Mouse (Mus musculus) myocyte (in vitro differentiated cells): ENCODE data around the gene Bclaf3. TPM values are rescaled to one million over a fixed set of nuclear protein-coding genes. Genes with fewer than 3 reads are reported as not detected.
"Not testable (repeated sequence)": the region's sequence is repeated elsewhere in the genome, so short reads cannot be mapped to it uniquely, and the experiment has no call there.

ENCODE experiments used
- H3K27me3 ChIP-seq: one replicate; pipeline ENCODE4 v1.6.1; 2011; ENCODE audit not compliant: control insufficient read depth, insufficient read depth, insufficient read length
- H3K36me3 ChIP-seq: one replicate; pipeline ENCODE4 v1.6.1; 2011; ENCODE audit not compliant: control insufficient read depth, insufficient read depth
- H3K4me2 ChIP-seq: one replicate; pipeline ENCODE4 v1.6.1; 2011; ENCODE audit warnings: low read depth, control low read depth
- H3K4me3 ChIP-seq: one replicate; pipeline ENCODE4 v1.5.1; 2011; ENCODE audit warnings: mild to moderate bottlenecking, control low read depth, moderate library complexity
- H3K79me2 ChIP-seq: one replicate; pipeline ENCODE4 v1.6.1; 2011; ENCODE audit not compliant: control insufficient read depth, insufficient read depth
- H3ac ChIP-seq: one replicate; pipeline ENCODE4 v1.6.1; 2011; ENCODE audit not compliant: control insufficient read depth, insufficient read length
- CEBPB ChIP-seq: IDR thresholded peaks from 2 replicates; pipeline ENCODE4 v1.6.1; 2011; ENCODE audit warnings: mild to moderate bottlenecking, moderate library complexity; ENCODE audit not compliant: poor library complexity, insufficient read depth, severe bottlenecking
- E2F4 ChIP-seq: IDR thresholded peaks from one replicate; pipeline ENCODE4 v1.6.1; 2011; ENCODE audit warnings: mild to moderate bottlenecking, control low read depth, moderate library complexity; ENCODE audit not compliant: insufficient read depth
- MAX ChIP-seq: IDR thresholded peaks from one replicate; pipeline ENCODE4 v1.6.1; 2011; ENCODE audit warnings: low read depth, mild to moderate bottlenecking, control low read depth
- MYOD1 ChIP-seq, 3 experiments: IDR thresholded peaks; one replicate each; pipeline ENCODE4 v1.6.1; 2011; ENCODE audit warnings: control low read depth in 2 of 3, low read depth in 2 of 3, mild to moderate bottlenecking in 2 of 3, moderate library complexity in 1 of 3; ENCODE audit not compliant: insufficient read length in 2 of 3, control insufficient read depth in 1 of 3
- MYOG ChIP-seq, 3 experiments: IDR thresholded peaks; one replicate each; pipeline ENCODE4 v1.6.1; 2011; ENCODE audit warnings: control low read depth in 2 of 3, low read depth in 2 of 3, mild to moderate bottlenecking in 2 of 3; ENCODE audit not compliant: insufficient read length in 2 of 3, control insufficient read depth in 1 of 3, insufficient read depth in 1 of 3
- POLR2A ChIP-seq: IDR thresholded peaks from one replicate; pipeline ENCODE4 v1.6.1; 2011; ENCODE audit warnings: low read depth, mild to moderate bottlenecking, control low read depth, moderate library complexity; ENCODE audit not compliant: insufficient read length
- POLR2AphosphoS2 ChIP-seq: IDR thresholded peaks from one replicate; pipeline ENCODE4 v1.6.1; 2011; ENCODE audit warnings: low read depth, control low read depth; ENCODE audit not compliant: insufficient read length
- REST ChIP-seq: IDR thresholded peaks from one replicate; pipeline ENCODE4 v1.6.1; 2011; ENCODE audit warnings: mild to moderate bottlenecking, control low read depth, moderate library complexity; ENCODE audit not compliant: insufficient read depth, insufficient read length
- SRF ChIP-seq: IDR thresholded peaks from one replicate; pipeline ENCODE4 v1.6.1; 2011; ENCODE audit warnings: low read depth; ENCODE audit not compliant: control insufficient read depth, insufficient read length
- TCF12 ChIP-seq: IDR thresholded peaks from one replicate; pipeline ENCODE4 v1.6.1; 2011; ENCODE audit warnings: mild to moderate bottlenecking, control low read depth; ENCODE audit not compliant: poor library complexity, insufficient read depth, severe bottlenecking
- TCF3 ChIP-seq: IDR thresholded peaks from one replicate; pipeline ENCODE4 v1.6.1; 2011; ENCODE audit warnings: low read depth, control low read depth; ENCODE audit not compliant: insufficient read length
- USF1 ChIP-seq: IDR thresholded peaks from one replicate; pipeline ENCODE4 v1.6.1; 2011; ENCODE audit warnings: low read depth, mild to moderate bottlenecking, control low read depth, moderate library complexity
- polyA plus RNA-seq: library from polyadenylated mRNA; unstranded; fragments of >200 nt; fragmentation: generic; extraction: Trizol; gene quantifications from one replicate; pipeline ENCODE4 v1.2.1, GENCODE M21; 2012; ENCODE audit warnings: missing spikeins

Gene Bclaf3
- 2.6 TPM for polyA plus RNA-seq

DNA sequence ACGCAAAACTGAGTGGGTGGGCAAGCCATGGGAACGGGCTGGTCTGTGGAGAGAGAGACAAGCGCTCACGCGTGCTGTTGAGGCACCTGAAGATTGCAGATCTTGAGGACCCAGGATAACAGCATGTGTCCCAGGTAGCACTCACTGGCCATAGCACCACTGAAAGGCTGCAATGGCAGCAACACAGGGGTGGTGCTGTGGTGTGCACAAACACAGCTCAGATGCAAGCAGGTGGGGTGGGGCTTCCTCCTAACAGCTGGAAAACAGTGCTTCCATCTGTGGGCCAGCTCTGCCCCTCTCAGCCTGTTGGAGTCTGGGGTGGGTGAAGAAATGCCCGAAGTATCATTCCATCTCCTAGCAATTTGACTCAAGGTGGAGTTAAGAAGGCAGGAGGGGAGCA lies at the start of gene Bclaf3:
Gene Bclaf3 (plus strand): TSS at position 301 of the 400 bp plus-strand sequence.
- no peak within 1 kb of the TSS for H3ac ChIP-seq
- H3K79me2 ChIP-seq: no peaks in the 10 kb centered on the region
- H3K4me3 ChIP-seq: no peak within 1 kb of the TSS
- H3K36me3 ChIP-seq: no peaks in the 10 kb centered on the region
- TF ChIP-seq REST: no peak
- no peak for TF ChIP-seq TCF12
- TF ChIP-seq CEBPB: no peak
- TF ChIP-seq TCF3: no peak
- TF ChIP-seq E2F4: no peak
- no peak for TF ChIP-seq POLR2AphosphoS2
- no peak for TF ChIP-seq POLR2A
- no peak for TF ChIP-seq MYOG (IDR thresholded peaks at IDR 0.05; ENCODE audit: control insufficient read depth in 1 of 3, insufficient read depth in 1 of 3, insufficient read length in 2 of 3, low read depth in 2 of 3)
- TF ChIP-seq MAX: no peak
- TF ChIP-seq SRF: no peak
- no peak for TF ChIP-seq MYOD1 (IDR thresholded peaks at IDR 0.05; ENCODE audit: control insufficient read depth in 1 of 3, insufficient read length in 2 of 3, low read depth in 2 of 3)
- no peaks in the 10 kb centered on the region for H3K27me3 ChIP-seq
- H3K4me2 ChIP-seq: no peak within 1 kb of the TSS

DNA sequence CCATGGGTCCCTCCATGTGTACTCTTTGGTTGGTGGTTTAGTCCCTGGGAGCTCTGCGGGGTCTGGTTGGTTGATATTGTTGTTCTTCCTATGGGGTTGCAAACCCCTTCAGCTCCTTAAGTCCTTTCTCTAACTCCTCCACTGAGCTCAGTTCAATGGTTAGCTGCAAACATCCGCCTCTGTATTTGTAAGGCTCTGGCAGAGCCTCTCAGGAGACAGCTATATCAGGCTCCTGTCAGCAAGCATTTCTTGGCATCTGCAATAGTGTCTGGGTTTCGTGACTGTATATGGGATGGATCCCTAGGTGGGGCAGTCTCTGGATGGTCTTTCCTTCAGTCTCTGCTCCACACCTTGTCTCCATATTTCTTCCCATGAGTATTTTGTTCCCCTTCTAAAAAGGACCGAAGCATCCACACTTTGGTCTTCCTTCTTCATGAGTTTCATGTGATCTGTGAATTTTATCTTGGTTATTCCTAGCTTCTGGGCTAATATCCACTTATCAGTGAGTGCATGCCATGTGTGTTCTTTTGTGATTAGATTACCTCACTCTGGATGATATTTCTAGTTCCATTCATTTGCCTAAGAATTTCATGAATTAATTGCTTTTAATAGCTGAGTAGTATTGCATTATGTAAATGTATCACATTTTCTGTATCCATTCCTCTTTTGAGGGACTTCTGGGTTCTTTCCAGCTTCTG lies 48.1 kb upstream of the Bclaf3 start:
- H3K36me3 ChIP-seq, H3K27me3 ChIP-seq, H3K4me3 ChIP-seq, H3K79me2 ChIP-seq, H3K4me2 ChIP-seq, H3ac ChIP-seq: not testable (repeated sequence)

- Histone ChIP-seq H3K27me3 (no peaks in the 10 kb centered on the region), H3ac (no peak overlapping the region), H3K79me2 (no peaks in the 10 kb centered on the region), H3K36me3 (no peaks in the 10 kb centered on the region), H3K4me3 (no peak overlapping the region), H3K4me2 (no peak overlapping the region)
- TF ChIP-seq TCF3 (no peak), REST (no peak), MAX (no peak), POLR2A (no peak), MYOG (IDR thresholded peaks at IDR 0.05; ENCODE audit: control insufficient read depth in 1 of 3, insufficient read depth in 1 of 3, insufficient read length in 2 of 3, low read depth in 2 of 3) (no peak), MYOD1 (IDR thresholded peaks at IDR 0.05; ENCODE audit: control insufficient read depth in 1 of 3, insufficient read length in 2 of 3, low read depth in 2 of 3) (no peak), USF1 (no peak)
These were observed 42.2 kb upstream of the Bclaf3 start for GRCm38 (mm10) chrX:159484247-159484646.

GRCm38 (mm10) chrX:159503181-159503580 lies 23.3 kb upstream of the Bclaf3 start:
- Histone ChIP-seq H3K4me3 (no peak overlapping the region), H3K36me3 (no peaks in the 10 kb centered on the region), H3K4me2 (no peak overlapping the region), H3K79me2 (no peaks in the 10 kb centered on the region), H3K27me3 (no peaks in the 10 kb centered on the region), H3ac (no peak overlapping the region)
- TF ChIP-seq MYOD1 (IDR thresholded peaks at IDR 0.05; ENCODE audit: control insufficient read depth in 1 of 3, insufficient read length in 2 of 3, low read depth in 2 of 3): no peak
- no peak for TF ChIP-seq MYOG (IDR thresholded peaks at IDR 0.05; ENCODE audit: control insufficient read depth in 1 of 3, insufficient read depth in 1 of 3, insufficient read length in 2 of 3, low read depth in 2 of 3)
- TF ChIP-seq TCF3: no peak
- TF ChIP-seq SRF: no peak
- no peak for TF ChIP-seq POLR2AphosphoS2
- no peak for TF ChIP-seq REST
- no peak for TF ChIP-seq USF1
- no peak for TF ChIP-seq TCF12
- TF ChIP-seq CEBPB: no peak
- TF ChIP-seq MAX: no peak
- no peak for TF ChIP-seq E2F4
- TF ChIP-seq POLR2A: no peak

GRCm38 (mm10) chrX:159508331-159509036 lies 18.0 kb upstream of the Bclaf3 start:
- no peaks in the 10 kb centered on the region for H3K27me3 ChIP-seq
- H3K36me3 ChIP-seq: no peaks in the 10 kb centered on the region
- no peak overlapping the region for H3ac ChIP-seq
- H3K79me2 ChIP-seq: no peaks in the 10 kb centered on the region
- no peak overlapping the region for H3K4me3 ChIP-seq
- no peak overlapping the region for H3K4me2 ChIP-seq
- TF ChIP-seq POLR2A (no peak), MYOG (IDR thresholded peaks at IDR 0.05; ENCODE audit: control insufficient read depth in 1 of 3, insufficient read depth in 1 of 3, insufficient read length in 2 of 3, low read depth in 2 of 3) (no peak), E2F4 (no peak), POLR2AphosphoS2 (no peak), TCF12 (no peak), MAX (no peak), USF1 (no peak), CEBPB (no peak), SRF (no peak)
